Mouse (Mus musculus) ES-E14 (cell line): ENCODE data around the gene Hs3st5.

Experiments
- CHD2 ChIP-seq: IDR thresholded peaks from 2 replicates; pipeline ENCODE4 v1.6.1; 2014; ENCODE audit warnings: mild to moderate bottlenecking, low read depth, low read length, inconsistent platforms
- MAFK ChIP-seq: IDR thresholded peaks from 2 replicates; pipeline ENCODE4 v1.6.1; 2014; ENCODE audit warnings: mild to moderate bottlenecking, low read depth, low read length, inconsistent platforms; ENCODE audit not compliant: insufficient read depth
- ZC3H11A ChIP-seq: IDR thresholded peaks from 2 replicates; pipeline ENCODE4 v1.6.1; 2012; ENCODE audit warnings: low read depth, mild to moderate bottlenecking, inconsistent platforms, low read length, borderline replicate concordance
- ZNF384 ChIP-seq: IDR thresholded peaks from 2 replicates; pipeline ENCODE4 v1.6.1; 2012; ENCODE audit warnings: low read depth, low read length, inconsistent platforms

- TF ChIP-seq MAFK (no peak), ZNF384 (no peak), ZC3H11A (no peak), CHD2 (no peak)
Observed at GRCm38 (mm10) chr10:36477543-36477942, 29.1 kb upstream of the Hs3st5 start.
